Mouse (Mus musculus): ENCODE measurements around the gene Ggact. TPM values are rescaled to one million over a fixed set of nuclear protein-coding genes. Genes with fewer than 3 reads are reported as not detected.

The Ggact gene
- total RNA-seq, 4 experiments from 2014 or later = 54.0 to 62.7 (median 56.5) TPM

Other genes starting within 250 kb of the Ggact start
- gene Tmtc4, start 70.3 kb upstream of the Ggact start, total RNA-seq (2022) = 10 to 100 TPM; 16.6 to 24.2 (median 18.6) TPM